Mouse (Mus musculus) gastrocnemius, adult 8-10 months (tissue): ENCODE results near the gene Sars2. TPM values are rescaled to one million over a fixed set of nuclear protein-coding genes. Genes with fewer than 3 reads are reported as not detected.

Source experiments
- DNase-seq, 2 experiments: peaks; one replicate each; pipeline ENCODE4 v3.0.0; 2022; ENCODE audit warnings: low spot score in 2 of 2
- total RNA-seq, 4 experiments: library from RNA; stranded (reverse); gene quantifications; 2 replicates each; pipeline ENCODE4 v1.2.4; 2022

The Sars2 gene
- total RNA-seq, 4 experiments from 2014 or later = 12.3 to 13.5 (median 12.6) TPM

DNA sequence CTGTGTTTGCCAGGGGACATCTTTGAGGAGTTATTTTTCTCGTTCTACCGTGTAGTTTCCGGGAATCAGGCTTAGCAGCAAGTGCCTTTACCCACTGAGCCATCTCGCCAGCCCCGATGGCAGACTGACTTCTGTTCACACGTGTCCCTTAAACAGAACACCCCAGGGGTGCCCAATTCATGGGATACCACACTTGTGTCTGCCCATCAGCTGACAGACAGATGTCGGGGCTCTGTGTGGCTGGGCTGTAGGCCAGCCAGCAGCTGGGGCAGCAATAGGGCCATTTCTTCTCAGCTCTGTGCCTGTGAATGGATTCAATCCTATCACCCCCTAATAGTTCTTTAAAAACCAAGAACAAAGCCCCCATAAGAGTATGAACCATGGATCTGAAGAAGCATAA is 33.3 kb downstream of the Sars2 start:
- no peak for DNase-seq

DNA sequence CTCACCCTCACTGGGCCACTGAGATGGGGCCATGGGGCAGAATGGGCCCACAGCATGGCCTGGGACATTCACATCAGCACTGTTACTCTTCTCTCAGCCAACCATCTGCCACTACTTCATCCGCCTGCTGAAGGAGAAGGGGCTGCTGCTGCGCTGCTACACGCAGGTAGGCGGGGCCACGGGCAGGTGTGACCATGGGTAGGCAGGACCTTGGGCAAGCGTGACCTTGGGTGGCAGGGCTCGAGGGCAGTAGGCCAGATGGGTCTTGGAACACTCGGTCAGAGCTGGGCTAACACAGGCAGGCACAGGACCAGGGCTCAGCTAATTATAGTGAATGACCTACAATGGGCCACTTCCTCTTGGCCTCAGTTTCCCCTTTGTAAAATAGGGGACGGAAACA is 37.0 kb downstream of the Sars2 start:
- DNase-seq = no peak

- peak; percentile 83 to 89 for DNase-seq
These were observed 38.4 kb downstream of the Sars2 start for GRCm38 (mm10) chr7:28780067-28780658.

- peak in 1 of 2 experiments; percentile 21 for DNase-seq
These were observed 39.1 kb downstream of the Sars2 start for GRCm38 (mm10) chr7:28780857-28781256.

DNA sequence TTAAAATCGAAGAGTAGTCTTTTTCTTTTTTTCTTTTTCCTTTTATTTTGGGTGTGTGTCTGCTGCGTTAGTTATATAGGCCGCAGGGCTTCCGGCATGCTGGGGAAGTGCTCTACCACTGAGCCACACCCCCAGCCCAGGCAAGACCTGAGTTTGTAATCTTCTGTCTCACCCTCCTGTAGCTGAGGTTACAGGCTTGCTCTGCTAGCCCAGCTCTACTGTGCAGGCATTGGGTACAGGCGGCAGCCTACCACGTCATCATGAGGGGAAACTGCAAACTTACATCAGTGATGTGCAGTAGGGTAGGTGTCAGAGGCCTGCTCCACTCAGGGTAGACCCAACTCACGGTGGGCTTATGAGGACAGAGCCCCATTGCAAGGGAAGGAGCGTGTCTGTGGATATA is 39.5 kb downstream of the Sars2 start:
- no peak for DNase-seq

DNA sequence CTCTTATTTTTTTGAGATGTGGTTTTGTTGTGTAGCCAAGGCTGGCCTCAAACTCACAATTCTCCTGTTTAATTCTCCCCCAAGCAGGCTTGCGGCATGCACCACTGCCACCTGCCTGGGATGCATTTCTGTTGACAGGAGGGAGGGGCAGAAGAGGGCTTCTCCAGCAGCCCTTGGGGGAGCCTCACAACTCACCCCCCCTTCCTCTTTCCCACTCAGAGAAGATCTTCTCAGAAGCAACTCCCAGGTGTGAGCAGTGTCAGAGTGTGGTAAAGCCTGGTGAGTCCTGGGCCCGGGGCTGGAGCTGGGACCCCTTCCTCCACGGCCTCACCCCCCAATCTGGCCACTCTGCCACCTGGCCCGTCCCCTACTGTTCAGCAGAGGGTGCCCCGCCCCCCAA is 43.4 kb downstream of the Sars2 start:
- no peak for DNase-seq

DNA sequence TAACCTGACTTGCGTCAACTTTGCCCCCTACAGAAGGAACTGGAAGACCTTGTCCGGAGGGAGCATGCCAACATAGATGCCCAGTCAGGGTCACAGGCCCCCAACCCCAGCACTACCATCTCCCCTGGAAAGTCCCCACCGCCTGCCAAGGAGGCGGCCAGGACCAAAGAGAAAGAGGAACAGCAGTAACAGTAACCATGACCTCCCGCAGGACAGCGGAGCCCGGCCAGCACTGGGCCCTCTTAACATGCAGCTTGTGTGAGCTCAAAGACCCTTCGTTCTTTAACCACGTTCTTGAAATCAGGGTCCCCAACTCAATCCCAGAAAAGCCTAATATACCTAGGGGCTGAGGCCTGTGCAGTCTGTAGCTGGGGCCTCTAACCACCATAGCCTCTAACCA is 46.1 kb downstream of the Sars2 start:
- DNase-seq = no peak

DNA sequence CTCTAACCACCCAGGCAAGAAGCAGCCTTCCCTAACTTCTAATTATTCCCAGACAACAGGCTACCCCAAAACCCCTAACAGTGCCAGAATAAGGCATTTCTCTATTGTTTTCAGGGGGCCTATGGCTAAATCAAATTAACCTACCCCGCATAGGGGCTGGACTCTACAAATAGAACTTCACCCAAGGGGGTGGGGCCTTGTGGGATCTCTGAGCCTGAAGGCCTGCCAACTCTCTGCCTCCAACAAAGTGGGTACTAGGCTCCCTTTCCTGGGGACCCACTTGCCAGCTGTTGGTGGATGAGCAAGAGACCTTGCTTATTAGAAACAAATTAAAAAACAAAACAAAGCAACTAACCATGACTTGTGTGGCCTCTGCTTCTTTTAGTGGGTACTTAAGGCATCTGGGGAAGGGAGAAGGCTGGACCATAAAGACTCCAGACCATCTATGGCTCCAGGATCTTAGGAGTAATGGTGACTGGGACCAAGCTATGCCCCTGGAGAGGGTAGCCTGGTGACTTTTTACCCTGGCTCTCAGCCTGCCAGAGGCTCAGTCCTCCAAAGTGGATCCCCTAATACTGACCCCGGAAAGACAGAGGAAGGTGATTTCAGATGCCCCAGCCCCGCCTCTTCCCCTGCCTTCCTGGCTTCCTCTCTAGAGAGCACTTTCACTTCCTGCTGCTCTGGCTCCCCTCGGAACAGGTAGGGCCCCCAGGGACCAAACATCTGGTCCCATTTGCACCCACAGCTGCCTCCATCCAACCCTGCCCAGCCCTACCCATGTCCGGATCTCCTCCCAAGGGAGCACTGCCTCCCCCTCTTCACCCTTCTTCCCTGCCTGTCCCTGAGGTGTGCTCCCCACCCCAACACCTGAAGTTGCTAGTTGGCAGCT is 46.8 kb downstream of the Sars2 start, which contains the start of gene Rinl:
Gene Rinl, plus strand, starts transcription at position 663 of the 889 bp plus-strand sequence.
- DNase-seq = no peak

- no peak for DNase-seq
These were observed 47.4 kb downstream of the Sars2 start for GRCm38 (mm10) chr7:28789235-28789634.

DNA sequence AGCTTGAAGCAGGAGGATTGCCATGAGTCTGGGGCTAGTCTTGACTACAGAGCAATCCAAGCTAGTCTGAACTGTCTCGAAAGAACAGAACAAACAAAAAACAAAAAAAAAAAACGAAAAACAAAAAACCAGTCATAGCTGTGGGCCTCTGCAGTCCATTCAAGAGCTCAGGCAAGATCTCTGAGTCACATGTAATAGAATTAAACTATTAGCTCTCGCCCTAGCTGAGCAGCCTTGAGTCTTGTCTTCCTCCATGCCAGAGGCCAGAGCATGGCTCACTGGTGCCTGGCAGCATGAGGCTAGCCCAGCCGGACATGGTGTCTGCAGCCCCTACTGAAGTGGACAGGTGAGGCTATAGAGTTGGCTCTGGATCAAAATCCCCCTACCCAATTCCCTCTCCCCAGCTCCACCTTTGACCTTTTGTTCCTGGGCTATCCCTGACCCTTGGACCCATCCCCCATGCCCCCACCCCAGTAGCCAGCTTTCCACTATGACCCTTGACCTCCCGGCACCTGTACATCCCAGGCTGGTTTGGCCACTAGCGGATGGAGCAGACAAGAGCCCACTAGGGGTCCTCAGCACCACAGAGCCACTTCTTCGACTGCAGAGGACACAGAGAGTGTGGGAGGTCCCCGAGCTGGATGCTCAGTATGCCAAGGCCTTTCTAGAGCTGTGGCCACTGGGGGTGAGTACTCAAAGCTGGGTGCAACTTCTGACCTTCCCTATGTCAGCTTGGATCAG is 48.4 kb downstream of the Sars2 start:
- no peak for DNase-seq

- DNase-seq = no peak
These were observed 49.9 kb downstream of the Sars2 start for GRCm38 (mm10) chr7:28791706-28792105.

DNA sequence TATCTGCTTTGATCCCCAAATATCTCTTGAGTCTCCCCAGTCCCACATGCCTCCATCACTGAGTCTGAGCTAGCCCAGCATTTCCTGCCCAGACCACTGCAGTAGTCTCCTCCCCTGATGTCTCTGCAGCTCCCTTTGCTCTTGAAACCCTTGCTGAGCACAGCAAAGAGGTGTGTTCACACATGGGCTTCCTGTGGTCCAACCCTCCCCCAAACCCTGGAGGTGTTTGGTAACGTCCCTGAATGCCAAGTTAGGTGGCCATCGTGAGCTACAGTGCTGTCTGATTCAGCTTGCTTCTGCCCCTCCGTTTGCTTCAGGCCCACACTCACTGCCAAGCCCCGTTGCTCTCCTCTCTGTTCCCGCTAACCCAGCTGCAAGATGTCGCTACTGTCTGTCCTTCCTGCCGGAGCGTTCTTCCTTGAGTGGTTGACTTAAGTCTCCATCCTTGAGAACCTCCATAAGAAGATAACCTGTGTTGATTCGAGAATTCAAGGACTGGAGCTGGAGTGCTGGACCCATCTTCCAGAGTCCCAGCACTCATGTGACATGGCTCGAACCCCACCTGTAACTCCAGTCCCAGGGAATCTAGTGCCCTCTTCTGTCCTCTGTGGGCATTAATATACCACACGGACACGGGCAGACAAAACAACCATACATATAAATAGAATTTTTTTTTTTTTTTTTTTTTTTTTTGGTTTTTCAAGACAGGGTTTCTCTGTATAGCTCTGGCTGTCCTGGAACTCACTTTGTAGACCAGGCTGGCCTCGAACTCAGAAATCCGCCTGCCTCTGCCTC is 50.8 kb downstream of the Sars2 start:
- DNase-seq = no peak

DNA sequence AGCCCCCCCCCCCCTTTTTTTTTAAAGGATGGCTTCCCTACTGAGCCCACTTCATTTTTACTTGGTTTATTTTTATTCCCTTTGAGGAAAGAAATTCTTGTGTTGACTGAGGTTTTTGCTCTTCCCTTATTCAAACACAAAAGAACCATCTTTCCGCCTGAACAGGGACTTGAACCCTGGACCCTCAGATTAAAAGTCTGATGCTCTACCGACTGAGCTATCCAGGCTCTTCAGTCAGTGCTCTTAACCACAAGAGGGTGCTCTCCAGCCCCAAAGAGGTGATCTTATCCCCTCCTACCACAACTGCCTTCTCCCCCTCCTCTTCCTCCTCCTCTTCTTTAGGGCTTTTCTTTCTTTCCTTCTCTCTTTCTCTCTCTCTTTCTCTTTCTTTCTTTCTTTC is 52.0 kb downstream of the Sars2 start:
- DNase-seq = no peak

DNA sequence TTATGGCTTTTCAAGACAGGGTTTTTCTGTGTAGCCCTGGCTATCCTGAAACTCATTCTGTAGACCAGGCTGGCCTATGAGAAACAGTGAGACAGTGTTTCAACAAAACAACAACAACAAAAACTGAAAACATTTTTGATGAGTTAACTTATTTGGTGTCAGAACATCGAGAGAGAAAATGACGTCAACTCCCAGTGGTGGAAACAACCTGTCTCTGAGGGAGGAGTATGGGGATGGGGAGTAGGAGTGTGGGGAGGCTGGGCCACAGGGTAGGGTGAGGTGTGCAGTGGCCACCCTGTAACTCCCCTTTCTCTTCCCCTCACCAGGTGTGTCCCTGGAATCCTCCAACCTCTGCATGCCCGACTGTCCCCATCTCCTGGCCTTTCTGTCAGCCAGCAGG is 52.7 kb downstream of the Sars2 start:
- no peak for DNase-seq

DNA sequence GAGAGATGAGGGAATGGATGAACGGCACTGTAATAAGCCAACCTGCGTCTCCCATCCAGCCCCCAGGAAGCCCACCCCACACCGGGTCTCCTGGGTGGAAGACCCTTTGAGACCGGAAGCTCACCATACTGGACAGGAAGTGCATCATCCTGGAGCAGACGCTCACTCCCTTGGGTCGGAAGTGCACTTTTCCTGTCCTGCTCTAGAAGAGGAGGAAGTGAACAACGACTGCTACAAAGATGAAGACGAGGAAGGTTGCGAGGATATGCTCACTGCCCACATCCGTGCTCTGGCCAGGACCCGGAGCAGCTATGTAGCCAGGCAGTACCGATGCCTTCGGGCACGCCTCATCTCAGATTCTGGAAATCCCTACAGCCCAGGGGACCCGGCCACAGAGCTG is 54.0 kb downstream of the Sars2 start:
- DNase-seq = no peak

GRCm38 (mm10) chr7:28796562-28796975 is 54.8 kb downstream of the Sars2 start:
- peak; percentile 65 to 78 for DNase-seq

DNA sequence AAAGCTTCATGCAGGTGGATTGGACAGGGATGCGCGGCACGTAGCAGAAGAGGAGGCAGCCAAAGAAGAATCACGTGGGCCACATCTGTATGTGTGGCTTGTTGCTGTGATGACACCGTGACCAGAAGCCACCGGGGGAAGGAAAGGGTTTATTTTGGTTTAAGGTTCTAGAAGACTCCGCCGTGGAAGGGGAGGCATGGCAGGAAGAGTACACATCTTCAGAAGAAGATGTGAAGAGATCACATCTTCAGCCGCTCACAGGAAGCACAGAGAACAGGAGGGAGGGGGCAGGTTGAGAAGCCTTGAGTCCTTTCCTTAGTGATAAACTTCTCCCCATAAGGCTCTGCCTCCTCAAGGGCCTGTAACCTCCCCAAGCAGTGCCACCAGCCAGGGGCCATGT is 58.2 kb downstream of the Sars2 start:
- no peak for DNase-seq

- DNase-seq = no peak
These were observed 59.7 kb downstream of the Sars2 start for GRCm38 (mm10) chr7:28801451-28801850.

- no peak for DNase-seq
These were observed 60.3 kb downstream of the Sars2 start for GRCm38 (mm10) chr7:28801901-28802670.

GRCm38 (mm10) chr7:28802846-28803588 is 61.2 kb downstream of the Sars2 start:
- DNase-seq = no peak
